Mouse (Mus musculus) hindbrain, embryonic 14.5 days (tissue): ENCODE results near the gene Spem2. TPM values are rescaled to one million over a fixed set of nuclear protein-coding genes. Genes with fewer than 3 reads are reported as not detected.

Experiments
- ATAC-seq: fragments of 200-750 bp; cut with Nextera tagmentation; 2 replicates; pipeline ENCODE4 v1.8.0; 2017; ENCODE audit warnings: moderate number of reproducible peaks, mild to moderate bottlenecking, moderate TSS enrichment, moderate library complexity; ENCODE audit not compliant: low FRiP score
- DNase-seq: peaks from one replicate; pipeline ENCODE4 v3.0.0-alpha.2; 2015; ENCODE audit warnings: low spot score
- H3K27ac ChIP-seq: fragments of 300-500 bp; sonication (generic); 2 replicates; pipeline ENCODE4 v1.5.1; 2014; ENCODE audit warnings: mild to moderate bottlenecking, moderate library complexity
- H3K27me3 ChIP-seq: fragments of 300-500 bp; sonication (generic); 2 replicates; pipeline ENCODE4 v1.6.1; 2014; ENCODE audit warnings: mild to moderate bottlenecking, low read length, mixed read lengths; ENCODE audit not compliant: control insufficient read depth, insufficient read depth
- H3K36me3 ChIP-seq: fragments of 300-500 bp; sonication (generic); replicated peaks from 2 replicates; pipeline ENCODE4 v1.6.1; 2014; ENCODE audit not compliant: control insufficient read depth, insufficient read depth
- H3K4me1 ChIP-seq: fragments of 300-500 bp; sonication (generic); replicated peaks from 2 replicates; pipeline ENCODE4 v1.6.1; 2014; ENCODE audit warnings: antibody characterized with exemption, low read length, mixed read lengths; ENCODE audit not compliant: control insufficient read depth, insufficient read depth
- H3K4me2 ChIP-seq: fragments of 300-500 bp; sonication (generic); replicated peaks from 2 replicates; pipeline ENCODE4 v1.6.1; 2014; ENCODE audit warnings: mild to moderate bottlenecking, moderate library complexity
- H3K4me3 ChIP-seq: fragments of 300-500 bp; sonication (generic); replicated peaks from 2 replicates; pipeline ENCODE4 v1.5.1; 2014; ENCODE audit warnings: mild to moderate bottlenecking, low read length
- H3K9ac ChIP-seq: fragments of 300-500 bp; sonication (generic); 2 replicates; pipeline ENCODE4 v1.6.1; 2014
- H3K9me3 ChIP-seq: fragments of 300-500 bp; sonication (generic); 2 replicates; pipeline ENCODE4 v1.6.1; 2016; ENCODE audit warnings: low read length; ENCODE audit not compliant: control insufficient read depth
- WGBS: fragments of 180-500 bp; shearing (Covaris S2); extraction: QIAGEN DNeasy Blood & Tissue Kit; methylation state at CpG from one replicate; pipeline ENCODE4 v1.1.7; 2014; 5-methylcytosine and 5-hydroxymethylcytosine counted together
- polyA plus RNA-seq: library from polyadenylated mRNA; unstranded; fragments of >200 nt; fragmentation: Nextera tagmentation; extraction: Ambion mirVana; gene quantifications from 2 replicates; pipeline ENCODE4 v1.2.1, GENCODE M21; 2014

Gene Spem2
- polyA plus RNA-seq, 1 experiment from 2014 or later: not detected

- H3K36me3 ChIP-seq: peaks cover 40% of the 10 kb centered on the region
- H3K4me1 ChIP-seq: peaks cover 18% of the 10 kb centered on the region
- WGBS: 73% methylated on average over 8 of the region's 8 CpGs
Measured at GRCm38 (mm10) chr11:69850754-69851153, 32.5 kb upstream of the Spem2 start.

GRCm38 (mm10) chr11:69849884-69850283 lies 31.6 kb upstream of the Spem2 start:
- no peaks in the 10 kb centered on the region for H3K9me3 ChIP-seq
- no peak for DNase-seq
- no peaks in the 10 kb centered on the region for H3K27me3 ChIP-seq
- no peak overlapping the region for H3K27ac ChIP-seq
- no peak overlapping the region for H3K4me2 ChIP-seq
- H3K4me3 ChIP-seq: no peak overlapping the region
- H3K4me1 ChIP-seq: peaks cover 24% of the 10 kb centered on the region
- no peak overlapping the region for H3K9ac ChIP-seq
- H3K36me3 ChIP-seq: peaks cover 40% of the 10 kb centered on the region
- ATAC-seq: no peak
- WGBS: 92% methylated on average over 15 of the region's 15 CpGs

More at GRCm38 (mm10) chr11:69850754-69851153, 32.5 kb upstream of the Spem2 start:
- Histone ChIP-seq H3K27ac (no peak overlapping the region), H3K4me3 (no peak overlapping the region), H3K9ac (no peak overlapping the region), H3K4me2 (no peak overlapping the region), H3K27me3 (no peaks in the 10 kb centered on the region), H3K9me3 (no peaks in the 10 kb centered on the region)
- no peak for ATAC-seq
- no peak for DNase-seq

DNA sequence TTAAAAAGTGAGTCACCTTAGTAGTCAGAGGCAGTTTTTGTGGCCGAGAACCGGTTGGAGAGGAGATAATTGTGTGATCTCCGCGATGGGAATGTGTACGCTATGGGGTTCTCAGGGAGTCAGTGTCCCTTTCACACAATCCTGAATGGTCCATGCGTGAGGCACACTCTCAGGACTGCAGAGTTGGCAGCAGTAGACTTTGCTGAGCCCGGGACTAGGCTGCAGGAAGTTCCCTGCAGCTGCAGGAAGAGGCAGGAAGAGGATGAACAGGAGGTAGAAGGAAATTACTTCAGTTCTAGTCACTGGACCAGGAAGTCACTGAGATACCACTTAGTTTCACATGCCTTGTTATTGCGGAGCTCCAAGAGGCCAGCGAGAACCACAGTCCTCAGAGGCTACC lies 30.9 kb upstream of the Spem2 start:
- Histone ChIP-seq H3K9ac (no peak overlapping the region), H3K4me3 (no peak overlapping the region), H3K4me2 (no peak overlapping the region), H3K4me1 (peaks cover 24% of the 10 kb centered on the region), H3K9me3 (no peaks in the 10 kb centered on the region), H3K36me3 (peaks cover 40% of the 10 kb centered on the region), H3K27ac (no peak overlapping the region), H3K27me3 (no peaks in the 10 kb centered on the region)
- ATAC-seq (no peak), DNase-seq (no peak)
- 94% methylated on average over 9 of the region's 9 CpGs for WGBS

DNA sequence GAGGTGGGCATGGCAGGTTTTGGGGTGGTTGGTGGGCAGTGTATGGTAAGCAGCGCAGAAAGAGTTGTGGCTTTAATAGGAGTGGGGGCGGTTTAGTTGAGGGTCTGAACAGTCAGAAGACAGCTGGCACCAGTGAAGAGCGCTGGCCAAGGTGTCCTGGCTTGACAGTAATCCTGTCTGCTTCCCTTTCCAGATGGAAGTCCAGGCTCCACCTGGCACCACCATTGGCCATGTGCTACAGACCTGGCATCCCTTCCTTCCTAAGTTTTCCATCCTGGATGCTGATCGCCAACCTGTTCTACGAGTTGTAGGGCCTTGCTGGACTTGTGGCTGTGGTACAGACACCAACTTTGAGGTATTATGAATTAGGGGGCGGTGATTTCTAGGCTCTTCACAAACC lies 29.8 kb upstream of the Spem2 start:
- Histone ChIP-seq H3K9me3 (no peaks in the 10 kb centered on the region), H3K9ac (peak overlapping the region; percentile 77; the same call in 1 of the 2 replicates), H3K27me3 (no peaks in the 10 kb centered on the region), H3K27ac (no peak overlapping the region), H3K4me1 (peaks cover 24% of the 10 kb centered on the region), H3K36me3 (peaks cover 40% of the 10 kb centered on the region), H3K4me3 (peak overlapping the region; percentile 60), H3K4me2 (peak overlapping the region; percentile 86)
- no peak for ATAC-seq
- no peak for DNase-seq
- WGBS: 92% methylated on average over 6 of the region's 6 CpGs

DNA sequence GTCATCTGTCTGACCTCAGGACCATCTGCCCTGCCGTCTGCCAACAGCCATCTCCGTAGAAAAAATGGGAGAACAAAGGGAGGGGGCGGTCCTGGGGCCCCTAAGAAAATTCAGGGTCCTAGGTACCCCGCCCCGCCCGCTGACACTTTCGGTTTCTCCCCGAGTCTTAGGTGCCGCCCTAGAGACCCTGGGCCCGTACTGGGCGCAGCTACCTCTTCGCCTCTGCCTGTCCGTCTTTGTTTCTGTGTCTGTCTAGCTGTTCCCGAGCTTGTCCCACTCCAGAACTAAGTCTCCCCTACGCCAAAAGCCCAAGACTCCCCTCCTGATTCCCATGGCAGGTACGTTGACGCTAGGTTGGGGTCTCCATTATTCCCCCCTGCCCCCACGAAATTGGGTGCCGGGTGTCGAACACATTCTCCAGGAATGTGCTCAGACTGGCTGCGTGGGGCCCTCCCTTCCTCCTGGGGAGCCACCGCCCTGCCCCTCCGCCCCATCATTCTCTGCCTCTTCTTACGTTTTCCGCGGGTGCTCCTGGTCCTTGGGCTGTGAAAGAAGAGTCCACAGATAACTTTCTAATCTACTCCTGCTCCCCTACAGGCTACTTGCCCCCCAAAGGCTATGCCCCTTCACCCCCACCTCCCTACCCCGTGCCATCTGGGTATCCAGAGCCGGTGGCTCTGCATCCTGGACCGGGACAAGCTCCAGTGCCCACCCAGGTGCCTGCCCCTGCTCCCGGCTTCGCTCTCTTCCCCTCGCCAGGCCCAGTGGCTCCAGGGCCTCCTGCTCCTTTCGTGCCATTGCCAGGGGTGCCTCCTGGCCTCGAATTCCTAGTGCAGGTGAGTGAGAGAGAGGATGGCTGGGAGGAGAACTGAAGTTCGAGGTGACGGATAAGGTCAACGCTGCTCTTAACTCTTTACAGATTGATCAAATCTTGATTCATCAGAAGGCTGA lies 28.7 kb upstream of the Spem2 start:
- Histone ChIP-seq H3K4me3 (peak overlapping the region; percentile 60), H3K4me2 (peak overlapping the region; percentile 86), H3K27me3 (no peaks in the 10 kb centered on the region), H3K27ac (peak overlapping the region; percentile 93), H3K9ac (peak overlapping the region; percentile 77), H3K4me1 (peaks cover 24% of the 10 kb centered on the region), H3K36me3 (peaks cover 40% of the 10 kb centered on the region), H3K9me3 (no peaks in the 10 kb centered on the region)
- ATAC-seq (peak; percentile 54), DNase-seq (no peak)
- WGBS: 11% methylated on average over 37 of the region's 37 CpGs

GRCm38 (mm10) chr11:69846198-69846680 lies 28.0 kb upstream of the Spem2 start, which contains the start of gene Plscr3:
Gene Plscr3 (plus strand): TSS chr11:69846376.
- Histone ChIP-seq H3K9me3 (no peaks in the 10 kb centered on the region), H3K36me3 (peaks cover 35% of the 10 kb centered on the region), H3K4me2 (peak within 1 kb of the TSS; percentile 86), H3K4me3 (peak within 1 kb of the TSS; percentile 60), H3K27me3 (no peaks in the 10 kb centered on the region), H3K4me1 (peaks cover 24% of the 10 kb centered on the region), H3K27ac (peak within 1 kb of the TSS; percentile 93), H3K9ac (peak within 1 kb of the TSS; percentile 77)
- WGBS: under 1% methylated on average over 35 of the region's 38 CpGs
- DNase-seq: peak; percentile 89
- ATAC-seq: peak; percentile 93

- no peak for DNase-seq
- H3K27me3 ChIP-seq: no peaks in the 10 kb centered on the region
- peak overlapping the region; percentile 62 for H3K9ac ChIP-seq
- peak overlapping the region; percentile 80 for H3K27ac ChIP-seq
- peaks cover 3% of the 10 kb centered on the region for H3K36me3 ChIP-seq
- peak overlapping the region; percentile 99 for H3K4me2 ChIP-seq
- H3K4me3 ChIP-seq: peak overlapping the region; percentile 95
- 2% methylated on average over 7 of the region's 7 CpGs for WGBS
- no peak for ATAC-seq
- H3K9me3 ChIP-seq: no peaks in the 10 kb centered on the region
- peaks cover 33% of the 10 kb centered on the region for H3K4me1 ChIP-seq
Measured at GRCm38 (mm10) chr11:69838714-69839104, 20.4 kb upstream of the Spem2 start.

DNA sequence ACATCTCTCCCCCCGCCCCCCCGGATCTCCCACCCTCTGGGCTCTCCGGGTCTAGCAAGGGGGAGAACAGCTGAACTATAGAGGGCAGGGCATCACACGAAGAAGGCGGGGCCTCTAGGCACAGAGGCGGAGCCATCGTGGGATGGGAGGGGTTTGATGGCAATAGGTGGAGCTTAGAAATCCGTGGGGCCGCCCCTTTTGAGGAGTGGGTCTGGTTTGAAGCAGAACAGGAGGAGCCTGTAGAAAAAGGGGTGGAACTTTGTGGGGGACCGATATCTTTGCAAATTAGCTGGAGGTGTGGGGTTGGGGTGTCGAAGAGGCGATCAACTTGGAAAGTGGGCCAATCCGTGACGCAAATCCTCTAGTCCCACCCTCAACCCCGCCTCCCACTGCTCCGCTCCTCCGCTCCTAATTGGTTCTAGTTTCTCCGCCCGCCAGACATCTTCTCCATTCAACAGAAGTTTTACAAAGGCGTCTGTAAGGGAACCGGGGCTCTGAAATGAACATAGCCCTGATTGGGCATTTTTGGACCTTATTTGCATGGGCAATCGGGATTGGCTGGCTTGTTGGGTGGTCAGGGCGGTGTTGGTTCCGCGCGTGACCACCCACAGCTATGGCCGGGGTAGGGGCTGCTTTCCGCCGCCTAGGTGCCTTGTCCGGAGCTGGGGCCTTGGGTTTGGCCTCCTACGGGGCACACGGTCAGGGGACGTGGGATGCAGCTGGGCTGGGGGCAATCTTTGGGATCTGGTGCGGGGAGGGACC lies 19.9 kb upstream of the Spem2 start, which contains the start of gene Tmem256:
TSS of gene Tmem256 (plus strand) at position 563 of the 762 bp plus-strand sequence.
- DNase-seq (peak; percentile 97), ATAC-seq (peak; percentile 91)
- H3K9me3 ChIP-seq: no peaks in the 10 kb centered on the region
- H3K4me3 ChIP-seq: peak within 1 kb of the TSS; percentile 95
- under 1% methylated on average over 34 of the region's 34 CpGs for WGBS
- H3K4me2 ChIP-seq: peak within 1 kb of the TSS; percentile 99
- peaks cover 9% of the 10 kb centered on the region for H3K36me3 ChIP-seq
- peaks cover 35% of the 10 kb centered on the region for H3K4me1 ChIP-seq
- peak within 1 kb of the TSS; percentile 98 for H3K9ac ChIP-seq
- H3K27ac ChIP-seq: peak within 1 kb of the TSS; percentile 98
- H3K27me3 ChIP-seq: no peaks in the 10 kb centered on the region

DNA sequence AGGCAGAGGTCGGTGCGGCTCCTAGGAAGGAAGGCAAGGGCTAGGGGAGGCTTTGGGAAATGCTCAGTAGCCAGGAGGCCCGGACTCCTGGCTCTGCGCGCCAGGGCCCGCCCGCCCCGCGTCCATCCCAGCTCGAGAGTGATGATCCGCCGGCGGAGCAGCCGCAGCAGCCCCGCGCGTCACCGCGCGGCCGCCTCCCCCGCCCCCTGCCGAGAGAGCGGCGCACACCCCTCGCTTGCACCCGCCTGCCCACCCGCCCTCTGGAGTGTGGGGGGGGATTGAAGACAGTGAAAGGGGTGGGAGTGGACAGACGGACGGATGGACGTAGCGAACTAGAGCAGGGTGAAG lies 19.3 kb upstream of the Spem2 start, which contains the start of gene Nlgn2:
TSS of gene Nlgn2 (minus strand) at position 181 of the 348 bp plus-strand sequence.
- Histone ChIP-seq H3K4me1 (peaks cover 35% of the 10 kb centered on the region), H3K9ac (peak within 1 kb of the TSS; percentile 98), H3K4me2 (peak within 1 kb of the TSS; percentile 99), H3K27ac (peak within 1 kb of the TSS; percentile 98), H3K27me3 (no peaks in the 10 kb centered on the region), H3K36me3 (peaks cover 14% of the 10 kb centered on the region), H3K9me3 (no peaks in the 10 kb centered on the region), H3K4me3 (peak within 1 kb of the TSS; percentile 95)
- 0% methylated on average over 30 of the region's 32 CpGs for WGBS
- peak; percentile 86 for DNase-seq
- peak; percentile 74 for ATAC-seq
